Mouse (Mus musculus) stomach, embryonic 15.5 days (tissue): Measurements from ENCODE around the gene Golga4. TPM values are rescaled to one million over a fixed set of nuclear protein-coding genes. Genes with fewer than 3 reads are reported as not detected.

Source experiments
- ATAC-seq: fragments of 200-750 bp; cut with Nextera tagmentation; 2 replicates; pipeline ENCODE4 v1.8.0; 2017; ENCODE audit warnings: low read depth, moderate number of reproducible peaks, moderate TSS enrichment; ENCODE audit not compliant: insufficient read depth, low FRiP score
- H3K27ac ChIP-seq: fragments of 300-500 bp; sonication (generic); 2 replicates; pipeline ENCODE4 v1.5.1; 2015; ENCODE audit warnings: mild to moderate bottlenecking, inconsistent platforms
- H3K27me3 ChIP-seq: fragments of 300-500 bp; sonication (generic); replicated peaks from 2 replicates; pipeline ENCODE4 v1.6.1; 2015; ENCODE audit warnings: inconsistent platforms
- H3K36me3 ChIP-seq: fragments of 300-500 bp; sonication (generic); 2 replicates; pipeline ENCODE4 v1.6.1; 2015; ENCODE audit warnings: inconsistent platforms
- H3K4me1 ChIP-seq: fragments of 300-500 bp; sonication (generic); 2 replicates; pipeline ENCODE4 v1.6.1; 2015; ENCODE audit warnings: inconsistent platforms
- H3K4me2 ChIP-seq: fragments of 300-500 bp; sonication (generic); 2 replicates; pipeline ENCODE4 v1.6.1; 2015; ENCODE audit warnings: mild to moderate bottlenecking, inconsistent platforms
- H3K4me3 ChIP-seq: fragments of 300-500 bp; sonication (generic); replicated peaks from 2 replicates; pipeline ENCODE4 v1.5.1; 2015; ENCODE audit warnings: inconsistent platforms
- H3K9ac ChIP-seq: fragments of 300-500 bp; sonication (generic); 2 replicates; pipeline ENCODE4 v1.6.1; 2015; ENCODE audit warnings: inconsistent platforms
- H3K9me3 ChIP-seq: fragments of 300-500 bp; sonication (generic); 2 replicates; pipeline ENCODE4 v1.6.1; 2016; ENCODE audit warnings: inconsistent platforms
- WGBS: fragments of 180-500 bp; shearing (Covaris S2); methylation state at CpG from one replicate; pipeline ENCODE4 v1.1.7; 2015; 5-methylcytosine and 5-hydroxymethylcytosine counted together
- polyA plus RNA-seq: library from polyadenylated mRNA; unstranded; fragments of >200 nt; fragmentation: Nextera tagmentation; extraction: Ambion mirVana; gene quantifications from 2 replicates; pipeline ENCODE4 v1.2.1, GENCODE M21; 2015

Golga4 gene
- 54.6 and 59.2 TPM in 2 replicates for polyA plus RNA-seq

DNA sequence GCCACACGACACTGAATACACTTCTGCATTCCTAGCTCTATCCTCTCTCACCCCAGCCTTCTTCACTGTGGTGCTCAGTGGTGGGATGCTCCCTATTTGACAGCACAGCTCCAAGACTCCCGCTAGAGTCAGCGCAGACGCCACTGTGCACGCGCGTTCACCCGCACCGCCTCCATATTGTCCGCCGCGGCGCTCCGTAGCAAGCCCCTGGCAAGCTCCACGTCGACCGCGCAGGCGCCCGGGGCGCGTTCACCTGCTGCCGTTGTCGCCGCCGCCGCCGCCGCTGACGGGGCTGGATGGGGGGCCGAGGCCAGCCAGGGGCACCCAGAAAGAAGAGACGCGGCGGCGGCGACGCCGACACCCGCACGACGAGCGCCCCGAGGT is at the start of gene Golga4:
Gene Golga4 (plus strand): TSS at position 248 of the 384 bp plus-strand sequence.
- H3K27ac ChIP-seq: peak within 1 kb of the TSS; percentile 76; the same call in 1 of the 2 replicates
- under 1% methylated on average over 43 of the region's 43 CpGs for WGBS
- H3K4me1 ChIP-seq: peaks cover 14% of the 10 kb centered on the region

DNA sequence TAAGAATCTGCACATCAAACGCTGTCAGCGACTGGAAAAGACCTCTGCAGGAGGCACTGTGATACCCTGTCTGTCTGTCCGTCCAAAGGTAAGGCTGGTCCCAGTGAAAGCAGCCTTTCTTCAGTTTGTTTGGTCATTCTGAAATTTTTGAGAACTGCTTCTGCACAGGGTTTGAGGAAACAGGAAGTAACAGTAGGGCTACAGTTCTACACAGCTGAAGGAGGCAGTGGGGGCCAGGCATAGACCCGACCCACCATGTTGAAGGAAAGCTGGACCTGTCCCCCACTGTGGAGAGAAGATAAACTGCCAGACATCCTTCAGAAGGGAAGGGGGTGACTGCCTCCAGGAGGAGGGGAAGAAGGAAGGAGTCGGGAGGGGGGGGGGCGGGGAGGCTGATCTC is 49.7 kb upstream of the Golga4 start:
- Histone ChIP-seq H3K4me1 (no peaks in the 10 kb centered on the region), H3K9me3 (no peaks in the 10 kb centered on the region), H3K36me3 (no peaks in the 10 kb centered on the region), H3K4me2 (no peak overlapping the region), H3K4me3 (no peak overlapping the region), H3K27me3 (no peaks in the 10 kb centered on the region), H3K9ac (no peak overlapping the region), H3K27ac (no peak overlapping the region)
- 33% methylated on average over 6 of the region's 6 CpGs for WGBS
- no peak for ATAC-seq

More for the DNA sequence above, at the start of gene Golga4:
- Histone ChIP-seq H3K9me3 (no peaks in the 10 kb centered on the region), H3K36me3 (no peaks in the 10 kb centered on the region), H3K27me3 (no peaks in the 10 kb centered on the region), H3K9ac (peak within 1 kb of the TSS; percentile 78), H3K4me3 (peak within 1 kb of the TSS; percentile 93), H3K4me2 (peak within 1 kb of the TSS; percentile 89)
- ATAC-seq: peak; percentile 85; the same call in 1 of the 2 replicates

DNA sequence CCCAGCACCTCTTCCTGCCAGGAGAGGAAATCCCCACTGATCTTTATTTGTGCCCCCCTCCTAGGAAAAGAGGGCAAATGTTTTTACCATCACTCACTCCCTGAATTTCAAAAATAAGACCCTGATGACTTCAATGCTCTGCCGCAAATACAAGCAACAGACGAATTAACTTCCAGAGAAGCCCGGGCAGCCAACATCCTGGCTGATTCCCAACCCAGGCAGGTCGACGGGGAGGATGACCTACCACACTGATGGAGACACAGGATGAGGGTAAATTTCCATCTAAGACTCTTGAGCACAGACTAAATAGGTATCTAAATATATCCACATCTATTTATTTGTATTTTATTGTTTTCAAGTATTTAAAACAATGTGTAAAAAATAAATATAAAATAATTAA is 48.0 kb upstream of the Golga4 start:
- Histone ChIP-seq H3K27me3 (no peaks in the 10 kb centered on the region), H3K36me3 (no peaks in the 10 kb centered on the region), H3K4me2 (no peak overlapping the region), H3K27ac (no peak overlapping the region), H3K4me3 (no peak overlapping the region), H3K9me3 (no peaks in the 10 kb centered on the region), H3K9ac (no peak overlapping the region), H3K4me1 (no peaks in the 10 kb centered on the region)
- 16% methylated on average over 5 of the region's 5 CpGs for WGBS
- no peak for ATAC-seq

DNA sequence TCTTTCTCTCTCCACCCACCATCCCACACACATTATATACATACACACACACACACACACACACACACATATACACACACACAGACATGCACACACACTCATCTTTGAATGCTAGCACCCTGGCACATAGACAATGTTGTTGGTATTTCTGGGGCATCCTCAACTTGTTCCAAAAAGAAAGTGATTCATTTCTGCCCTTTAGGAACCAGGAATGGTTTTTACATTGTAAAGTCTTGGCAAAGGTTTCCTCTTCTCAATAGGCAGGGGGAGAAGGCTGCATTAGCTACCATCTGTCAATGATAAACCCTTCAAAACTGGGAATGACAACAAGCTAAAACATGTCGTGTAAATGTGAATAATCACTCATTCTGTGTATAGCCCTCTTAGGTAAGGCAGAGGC is 42.0 kb upstream of the Golga4 start:
- WGBS: 57% methylated on average over 1 of the region's 1 CpGs
- H3K9me3 ChIP-seq: no peaks in the 10 kb centered on the region
- no peak overlapping the region for H3K27ac ChIP-seq
- no peak overlapping the region for H3K4me2 ChIP-seq
- H3K4me3 ChIP-seq: no peak overlapping the region
- no peak for ATAC-seq
- H3K36me3 ChIP-seq: no peaks in the 10 kb centered on the region
- H3K4me1 ChIP-seq: no peaks in the 10 kb centered on the region
- no peak overlapping the region for H3K9ac ChIP-seq
- peaks cover 15% of the 10 kb centered on the region for H3K27me3 ChIP-seq

DNA sequence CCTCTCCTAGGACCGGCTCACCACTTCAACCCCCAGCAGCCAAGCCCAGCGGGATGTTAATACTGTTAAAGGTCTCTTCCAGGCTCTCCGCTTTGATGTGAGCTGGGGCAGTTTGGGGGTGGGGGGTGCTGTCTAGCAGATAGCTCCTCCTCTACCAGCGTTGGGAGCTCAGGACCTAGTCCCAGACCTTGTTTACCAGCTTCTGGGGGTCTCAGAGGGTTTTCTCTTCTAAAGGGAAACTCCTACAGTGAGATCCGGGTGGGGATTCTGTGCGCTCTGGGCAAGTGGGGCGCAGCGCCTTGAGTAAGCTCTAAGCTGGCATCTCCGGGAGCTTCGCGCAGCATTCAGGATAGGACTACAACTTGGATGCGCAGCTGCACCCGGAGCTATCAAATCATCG is 37.8 kb upstream of the Golga4 start:
- Histone ChIP-seq H3K9me3 (no peaks in the 10 kb centered on the region), H3K36me3 (no peaks in the 10 kb centered on the region), H3K4me1 (no peaks in the 10 kb centered on the region), H3K4me2 (no peak overlapping the region), H3K4me3 (no peak overlapping the region), H3K27ac (no peak overlapping the region), H3K27me3 (peaks cover 42% of the 10 kb centered on the region), H3K9ac (no peak overlapping the region)
- ATAC-seq: no peak
- WGBS: 2% methylated on average over 14 of the region's 14 CpGs

DNA sequence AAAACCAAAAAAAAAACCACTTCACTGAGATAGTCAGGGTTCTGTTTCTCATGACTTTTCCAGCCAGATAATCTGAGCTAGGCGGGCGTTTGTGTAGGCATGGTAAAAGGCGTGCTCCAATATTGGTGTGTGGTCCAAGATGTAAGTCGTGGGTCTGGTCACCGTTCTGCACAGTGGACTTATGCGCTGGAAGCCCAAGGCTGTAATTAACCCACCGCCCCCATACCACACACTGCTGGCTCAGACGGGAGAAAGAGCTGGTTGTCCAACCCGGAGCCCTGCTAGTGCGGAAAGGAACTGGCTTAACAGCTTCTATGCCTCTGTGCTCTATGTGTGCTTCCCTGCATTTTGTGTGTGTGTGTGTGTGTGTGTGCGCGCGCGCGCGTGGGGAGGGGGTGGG is 36.8 kb upstream of the Golga4 start:
- Histone ChIP-seq H3K36me3 (no peaks in the 10 kb centered on the region), H3K4me1 (no peaks in the 10 kb centered on the region), H3K4me3 (no peak overlapping the region), H3K9ac (no peak overlapping the region), H3K27ac (no peak overlapping the region), H3K4me2 (no peak overlapping the region), H3K9me3 (no peaks in the 10 kb centered on the region), H3K27me3 (peaks cover 43% of the 10 kb centered on the region)
- ATAC-seq: no peak
- WGBS: 16% methylated on average over 16 of the region's 16 CpGs

DNA sequence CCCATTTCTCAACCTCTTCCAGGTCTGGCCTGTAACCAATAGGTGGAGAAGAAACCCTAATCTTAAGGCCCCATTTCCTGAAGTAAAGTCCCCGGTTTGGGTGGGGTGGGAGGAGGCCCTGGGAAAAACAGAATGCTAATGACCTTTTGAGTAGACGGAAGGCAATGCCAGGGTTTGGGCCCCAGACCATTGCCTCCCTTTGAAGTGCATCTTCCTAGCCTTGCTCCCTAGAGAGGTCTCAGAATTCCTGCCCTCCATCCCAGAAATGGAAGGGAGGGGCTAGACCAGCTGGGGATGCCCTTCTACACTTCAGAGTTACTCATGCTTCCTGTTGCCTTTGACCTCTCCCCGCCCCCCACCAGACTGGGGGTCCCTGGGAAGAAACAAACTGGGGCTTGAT is 34.8 kb upstream of the Golga4 start:
- Histone ChIP-seq H3K4me1 (no peaks in the 10 kb centered on the region), H3K4me2 (no peak overlapping the region), H3K9me3 (no peaks in the 10 kb centered on the region), H3K4me3 (no peak overlapping the region), H3K36me3 (no peaks in the 10 kb centered on the region), H3K9ac (no peak overlapping the region), H3K27me3 (peaks cover 56% of the 10 kb centered on the region), H3K27ac (no peak overlapping the region)
- ATAC-seq: no peak
- 21% methylated on average over 3 of the region's 3 CpGs for WGBS

DNA sequence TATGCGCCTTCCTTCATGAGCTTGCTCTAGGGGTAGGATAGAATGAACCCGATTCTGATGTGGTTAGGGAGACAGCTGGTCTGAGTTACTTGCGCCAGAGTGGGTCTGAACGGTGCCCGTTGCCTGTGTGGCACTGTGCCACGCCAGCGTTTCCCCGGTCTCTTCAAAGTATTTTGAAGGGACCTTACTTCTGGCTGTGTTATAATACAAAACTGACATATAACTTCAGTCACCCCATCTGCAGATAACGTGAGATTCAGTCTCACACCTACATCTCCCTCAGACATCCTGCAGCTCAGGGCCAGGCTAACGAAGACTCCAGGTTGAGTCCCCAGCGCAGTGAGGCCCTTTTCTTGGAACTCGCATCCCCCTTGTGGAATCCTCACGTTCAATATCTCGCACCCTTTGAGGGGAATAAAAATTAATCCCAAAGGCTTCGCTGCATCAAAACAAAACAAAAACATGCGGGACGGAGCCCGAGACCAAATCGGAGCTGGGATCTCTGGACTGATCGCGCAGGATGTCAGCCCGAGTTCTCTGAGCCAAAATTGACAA is 29.8 kb upstream of the Golga4 start:
- Histone ChIP-seq H3K9ac (no peak overlapping the region), H3K4me3 (peak overlapping the region; percentile 7; the same call in 1 of the 2 replicates), H3K36me3 (no peaks in the 10 kb centered on the region), H3K4me2 (peak overlapping the region; percentile 77; the same call in 1 of the 2 replicates), H3K9me3 (no peaks in the 10 kb centered on the region), H3K4me1 (peaks cover 26% of the 10 kb centered on the region), H3K27ac (no peak overlapping the region), H3K27me3 (peaks cover 68% of the 10 kb centered on the region)
- ATAC-seq: no peak
- WGBS: 2% methylated on average over 22 of the region's 22 CpGs

DNA sequence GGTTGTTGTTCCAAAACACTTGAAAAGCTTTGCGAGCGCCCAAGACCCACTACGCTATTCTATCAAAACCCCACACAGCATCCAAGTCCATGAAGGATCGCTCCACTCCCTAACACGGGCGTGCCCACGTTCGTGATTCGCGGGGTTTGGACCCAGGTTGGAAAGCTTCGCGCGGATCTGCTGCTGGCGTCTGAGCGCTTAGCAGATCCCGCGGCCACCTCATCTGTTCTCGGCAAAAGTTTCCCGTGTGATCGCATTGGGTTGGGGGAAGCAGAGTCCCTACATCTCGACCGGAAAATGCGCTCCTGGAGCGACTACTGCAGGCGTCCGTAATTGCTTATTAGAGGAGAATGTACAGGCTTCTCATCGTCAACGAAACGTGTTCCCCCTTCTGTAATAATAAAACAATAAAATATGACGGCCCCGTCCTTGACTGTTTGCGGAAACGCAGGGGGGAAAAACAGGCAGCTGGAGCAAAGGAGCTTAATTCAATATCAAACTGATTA is 29.2 kb upstream of the Golga4 start:
- Histone ChIP-seq H3K36me3 (no peaks in the 10 kb centered on the region), H3K27ac (no peak overlapping the region), H3K4me1 (peaks cover 26% of the 10 kb centered on the region), H3K4me3 (peak overlapping the region; percentile 43), H3K9ac (no peak overlapping the region), H3K4me2 (peak overlapping the region; percentile 77), H3K9me3 (no peaks in the 10 kb centered on the region), H3K27me3 (peaks cover 69% of the 10 kb centered on the region)
- ATAC-seq: no peak
- WGBS: 1% methylated on average over 33 of the region's 33 CpGs

DNA sequence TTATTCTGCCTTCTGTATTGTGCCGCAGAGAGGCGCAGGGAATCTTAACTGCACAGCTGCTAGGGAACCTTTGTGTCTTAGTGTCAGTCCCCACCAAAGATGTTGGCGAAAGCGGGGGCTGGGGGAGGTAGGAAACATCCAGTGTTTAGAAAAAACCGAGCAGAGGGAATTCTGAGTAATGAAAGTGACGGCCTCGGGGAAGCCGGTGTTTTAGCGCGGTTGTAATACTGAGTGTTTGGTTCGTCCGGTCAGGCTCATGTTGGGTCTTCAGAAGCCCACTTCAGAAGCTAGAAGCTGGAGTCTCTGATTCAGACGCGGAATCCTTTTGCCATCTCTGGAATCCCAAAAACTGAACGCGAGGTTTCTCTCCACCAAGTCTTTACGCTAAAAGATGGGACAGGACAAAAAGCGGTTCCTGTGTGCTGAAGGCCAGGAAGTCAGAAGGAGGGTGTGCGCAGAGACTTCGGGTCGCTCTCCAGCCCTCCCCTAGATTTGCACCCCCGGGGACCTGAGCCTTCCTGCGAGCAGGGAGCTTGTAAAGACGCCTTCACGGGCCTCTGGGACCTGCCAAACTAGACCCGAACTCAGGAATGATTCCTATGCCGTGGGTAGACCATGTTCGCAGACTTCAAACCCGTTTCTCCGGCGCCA is 28.7 kb upstream of the Golga4 start:
- peaks cover 26% of the 10 kb centered on the region for H3K4me1 ChIP-seq
- no peak overlapping the region for H3K9ac ChIP-seq
- peak overlapping the region; percentile 77 for H3K4me2 ChIP-seq
- H3K36me3 ChIP-seq: no peaks in the 10 kb centered on the region
- H3K27ac ChIP-seq: no peak overlapping the region
- under 1% methylated on average over 31 of the region's 31 CpGs for WGBS
- H3K9me3 ChIP-seq: no peaks in the 10 kb centered on the region
- H3K27me3 ChIP-seq: peaks cover 75% of the 10 kb centered on the region
- peak overlapping the region; percentile 43 for H3K4me3 ChIP-seq
- no peak for ATAC-seq

DNA sequence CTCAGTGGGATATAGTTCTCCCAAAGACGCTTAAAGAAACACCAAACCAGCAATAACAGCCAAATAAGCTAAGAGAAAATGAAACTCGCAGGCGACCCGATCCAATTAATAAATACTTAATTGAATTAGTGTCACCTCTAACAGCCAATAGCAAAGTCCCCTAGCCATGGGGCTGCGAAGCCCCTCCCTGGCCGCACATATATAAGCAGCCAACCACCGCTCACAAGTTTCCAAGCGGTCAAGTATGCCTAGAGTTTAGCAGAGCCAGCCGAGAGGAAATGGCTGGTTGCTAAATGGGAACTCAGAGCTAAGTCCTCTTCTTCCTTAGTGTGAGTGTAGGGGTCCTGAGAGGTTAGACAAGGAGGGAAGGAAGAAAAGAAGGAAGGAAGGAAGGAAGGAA is 28.1 kb upstream of the Golga4 start, which contains the start of gene Eomes:
Gene Eomes (plus strand): TSS at position 252 of the 400 bp plus-strand sequence.
- peak within 1 kb of the TSS; percentile 43 for H3K4me3 ChIP-seq
- peaks cover 26% of the 10 kb centered on the region for H3K4me1 ChIP-seq
- H3K4me2 ChIP-seq: peak within 1 kb of the TSS; percentile 77
- H3K9me3 ChIP-seq: no peaks in the 10 kb centered on the region
- H3K9ac ChIP-seq: 0 out of 2 replicates have a peak within 1 kb of the TSS, but pooled peaks have one; percentile 10
- WGBS: under 1% methylated on average over 9 of the region's 9 CpGs
- no peaks in the 10 kb centered on the region for H3K36me3 ChIP-seq
- no peak for ATAC-seq
- no peak within 1 kb of the TSS for H3K27ac ChIP-seq
- H3K27me3 ChIP-seq: peaks cover 79% of the 10 kb centered on the region

DNA sequence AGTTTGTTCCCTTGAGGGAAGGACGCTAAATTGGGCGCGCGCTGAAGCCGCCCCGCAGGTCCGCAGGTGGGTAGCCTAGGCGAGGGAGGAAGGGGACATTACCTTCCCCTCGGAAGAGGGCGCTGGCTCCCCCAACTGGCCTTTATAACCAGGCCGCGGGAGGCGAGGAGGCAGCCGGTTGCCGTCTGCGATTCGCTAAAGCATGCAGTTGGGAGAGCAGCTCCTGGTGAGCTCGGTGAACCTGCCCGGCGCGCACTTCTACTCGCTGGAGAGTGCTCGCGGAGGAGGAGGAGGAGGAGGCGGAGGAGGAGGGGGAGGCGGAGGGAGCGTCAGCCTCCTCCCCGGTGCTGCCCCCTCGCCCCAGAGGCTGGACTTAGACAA is 27.6 kb upstream of the Golga4 start:
- H3K9me3 ChIP-seq: no peaks in the 10 kb centered on the region
- H3K4me3 ChIP-seq: peak overlapping the region; percentile 43
- H3K9ac ChIP-seq: no peak overlapping the region
- WGBS: under 1% methylated on average over 26 of the region's 29 CpGs
- H3K4me1 ChIP-seq: peaks cover 26% of the 10 kb centered on the region
- H3K36me3 ChIP-seq: no peaks in the 10 kb centered on the region
- no peak for ATAC-seq
- H3K4me2 ChIP-seq: peak overlapping the region; percentile 77
- H3K27me3 ChIP-seq: peaks cover 83% of the 10 kb centered on the region
- H3K27ac ChIP-seq: no peak overlapping the region
